Mouse (Mus musculus) megakaryocyte, embryonic 14.5 days (primary cell): ENCODE data around the gene Osbpl2.

Source experiments
- FLI1 ChIP-seq: IDR thresholded peaks from 2 replicates; pipeline ENCODE4 v1.6.1; 2012; ENCODE audit warnings: low read length, inconsistent platforms, mixed read lengths
- GATA1 ChIP-seq: IDR thresholded peaks from 3 replicates; pipeline ENCODE4 v1.6.1; 2012; ENCODE audit warnings: mixed read lengths, low read length, inconsistent platforms, borderline replicate concordance

GRCm38 (mm10) chr2:180116081-180116493 is 3.0 kb upstream of the Osbpl2 start:
- TF ChIP-seq GATA1 (no peak), FLI1 (no peak)
